Mouse (Mus musculus): ENCODE results near the gene Havcr2.
"Not testable (repeated sequence)": the region's sequence is repeated elsewhere in the genome, so short reads cannot be mapped to it uniquely, and the experiment has no call there.

The Havcr2 gene

GRCm38 (mm10) chr11:46454453-46455045 is at the start of gene Havcr2:
Gene Havcr2, plus strand, starts transcription at chr11:46454935.
- no peak for DNase-seq (ENCODE audit: low spot score)

GRCm38 (mm10) chr11:46404986-46405385 is 49.7 kb upstream of the Havcr2 start:
- DNase-seq (ENCODE audit: low spot score) = no peak

- no peak for DNase-seq (ENCODE audit: low spot score)
Observed at GRCm38 (mm10) chr11:46406721-46407120, 48.0 kb upstream of the Havcr2 start.

GRCm38 (mm10) chr11:46410018-46410563 is 44.6 kb upstream of the Havcr2 start:
- DNase-seq (ENCODE audit: low spot score) = no peak

DNA sequence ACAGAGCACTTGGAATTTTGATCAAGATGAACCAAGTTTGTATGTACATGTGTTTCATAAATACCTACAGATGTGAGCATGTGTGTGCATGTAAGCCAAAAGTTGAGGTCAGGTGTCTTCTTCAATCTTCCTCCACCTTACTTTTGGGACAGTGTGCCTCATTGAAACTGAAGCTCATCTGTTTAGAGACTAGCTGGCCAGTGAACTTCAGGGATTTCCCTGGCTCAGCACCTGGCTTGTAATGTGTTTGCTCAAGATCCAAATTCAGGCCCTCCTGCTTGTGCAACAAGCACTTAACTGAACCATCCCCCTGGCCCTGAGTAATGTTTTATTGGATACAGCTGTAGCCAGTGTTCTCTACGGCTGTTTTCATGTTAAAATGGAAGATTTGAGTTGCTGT is 36.3 kb upstream of the Havcr2 start:
- DNase-seq (ENCODE audit: low spot score) = no peak

GRCm38 (mm10) chr11:46418860-46419259 is 35.9 kb upstream of the Havcr2 start:
- no peak for DNase-seq (ENCODE audit: low spot score)

DNA sequence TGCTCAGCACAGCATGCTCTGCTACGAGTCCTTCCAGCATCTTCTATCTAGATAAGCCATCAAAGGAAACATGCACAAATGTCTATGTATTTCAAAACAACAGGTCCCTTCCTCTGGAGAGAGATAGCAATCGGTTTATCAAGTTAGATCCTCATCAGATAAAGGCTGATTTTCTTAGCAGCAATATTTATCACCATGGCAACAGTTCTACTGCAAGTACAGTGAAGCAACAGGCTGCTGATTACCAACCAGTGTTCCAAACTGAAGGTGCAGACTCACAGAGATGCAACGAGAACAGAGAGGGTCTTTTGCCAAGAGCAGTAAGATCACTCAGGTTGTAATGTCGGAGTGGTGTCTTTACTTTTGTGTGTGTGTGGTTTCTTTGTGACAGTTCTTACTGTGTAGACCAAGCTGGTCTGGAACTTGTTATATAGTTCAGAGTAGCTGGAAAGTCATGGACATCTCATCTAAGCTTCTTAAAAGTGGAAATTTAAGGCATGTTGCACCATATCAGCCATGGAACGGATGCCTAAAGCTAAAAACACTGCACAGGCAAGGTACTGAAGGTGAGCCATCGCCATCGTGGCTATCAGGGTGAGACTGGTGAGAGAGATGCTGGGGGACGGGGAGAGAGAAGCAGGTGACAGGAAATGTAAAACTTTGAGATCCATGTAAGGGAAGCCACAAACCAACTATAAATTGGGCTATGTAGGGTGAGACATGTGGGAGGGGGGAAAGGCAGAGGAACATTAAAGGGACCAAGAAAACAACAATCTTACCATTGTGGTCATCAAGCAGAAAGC is 33.4 kb upstream of the Havcr2 start:
- no peak for DNase-seq (ENCODE audit: low spot score)

DNA sequence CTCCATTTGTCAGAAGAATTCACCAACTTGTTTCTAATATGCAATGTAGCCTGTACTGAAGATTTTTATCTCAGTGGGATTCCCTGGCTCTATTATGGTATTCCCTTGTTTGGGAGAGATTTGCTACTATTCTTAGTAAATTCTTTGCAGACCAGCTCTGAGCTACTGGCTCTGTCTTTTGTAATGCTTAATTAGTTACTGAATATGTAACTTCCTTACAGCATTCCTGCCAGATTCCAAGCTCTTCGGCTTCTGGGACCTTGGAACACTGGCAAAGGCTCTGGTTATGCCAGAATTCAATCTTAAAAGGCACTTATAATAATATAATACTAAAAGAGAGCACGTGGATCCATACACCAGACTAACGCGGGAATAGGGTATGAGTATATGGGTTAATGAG is 26.6 kb upstream of the Havcr2 start:
- not testable (repeated sequence) for DNase-seq (ENCODE audit: low spot score)

DNA sequence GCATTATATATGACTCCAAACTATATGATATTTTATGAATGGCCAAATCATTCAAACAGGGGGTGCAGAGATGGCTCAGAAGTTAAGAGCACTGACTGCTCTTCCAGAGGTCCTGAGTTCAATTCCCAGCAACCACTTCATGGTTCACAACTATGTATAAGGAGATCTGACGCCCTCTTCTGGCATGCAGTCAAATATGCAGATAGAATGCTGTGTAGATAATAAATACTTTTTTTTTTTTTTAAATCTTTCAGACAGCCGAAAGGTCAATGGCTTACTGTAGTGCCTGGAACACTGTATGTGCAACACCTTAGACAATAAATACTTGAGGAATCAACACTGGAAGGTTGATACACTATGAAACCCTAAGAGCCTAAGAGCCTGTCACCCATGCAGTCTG is 24.6 kb upstream of the Havcr2 start:
- DNase-seq (ENCODE audit: low spot score) = no peak

GRCm38 (mm10) chr11:46431129-46431528 is 23.6 kb upstream of the Havcr2 start:
- DNase-seq (ENCODE audit: low spot score) = peak; percentile 67

DNA sequence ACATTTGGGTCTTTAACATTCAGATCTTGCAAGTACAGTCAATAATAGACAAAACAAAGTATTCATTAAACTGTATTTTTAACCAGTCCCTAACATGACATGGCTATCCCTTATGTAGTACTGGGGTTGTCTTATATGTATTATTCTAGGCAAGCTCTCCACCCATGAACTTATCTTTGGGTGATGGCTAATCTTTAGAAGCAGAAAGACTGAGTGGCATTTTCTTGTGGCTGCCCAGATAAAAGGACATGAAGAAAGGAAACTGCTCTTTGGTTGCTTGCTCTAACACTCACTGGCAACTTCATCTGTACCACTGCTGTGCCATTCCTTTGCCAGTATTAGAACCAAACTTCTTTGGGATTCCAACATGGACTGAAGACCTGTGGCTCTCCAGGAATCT is 19.4 kb upstream of the Havcr2 start:
- DNase-seq (ENCODE audit: low spot score) = no peak

- DNase-seq (ENCODE audit: low spot score) = peak; percentile 84
Observed at GRCm38 (mm10) chr11:46436760-46437458, 17.8 kb upstream of the Havcr2 start, which contains the start of gene Med7. Gene Med7, plus strand, starts transcription at chr11:46436925.

GRCm38 (mm10) chr11:46437459-46438000 is 17.2 kb upstream of the Havcr2 start:
- DNase-seq (ENCODE audit: low spot score) = peak; percentile 66

GRCm38 (mm10) chr11:46439005-46439543 is 15.7 kb upstream of the Havcr2 start:
- no peak for DNase-seq (ENCODE audit: low spot score)

- no peak for DNase-seq (ENCODE audit: low spot score)
Observed at GRCm38 (mm10) chr11:46441774-46442173, 13.0 kb upstream of the Havcr2 start.

DNA sequence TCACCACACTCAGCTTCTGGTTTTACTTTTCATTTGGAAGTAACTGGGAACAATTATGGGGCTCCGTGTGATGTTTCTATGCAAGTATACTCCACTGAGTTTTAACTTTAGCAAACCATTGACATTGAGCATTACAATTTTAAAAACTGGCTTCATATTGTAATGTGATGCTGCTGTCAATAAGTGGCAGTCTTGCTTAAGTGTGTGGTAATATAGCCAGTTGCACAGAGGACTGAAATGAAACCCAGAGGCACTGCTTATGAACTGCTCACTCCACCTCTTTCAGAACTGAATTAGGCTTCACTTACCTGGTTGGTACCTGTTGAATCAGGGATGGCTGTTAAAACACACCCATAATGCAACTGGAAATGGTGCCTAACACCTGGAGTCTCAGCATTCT is 11.6 kb upstream of the Havcr2 start:
- DNase-seq (ENCODE audit: low spot score) = no peak

- DNase-seq (ENCODE audit: low spot score) = no peak
Observed at GRCm38 (mm10) chr11:46443979-46444378, 10.8 kb upstream of the Havcr2 start.

DNA sequence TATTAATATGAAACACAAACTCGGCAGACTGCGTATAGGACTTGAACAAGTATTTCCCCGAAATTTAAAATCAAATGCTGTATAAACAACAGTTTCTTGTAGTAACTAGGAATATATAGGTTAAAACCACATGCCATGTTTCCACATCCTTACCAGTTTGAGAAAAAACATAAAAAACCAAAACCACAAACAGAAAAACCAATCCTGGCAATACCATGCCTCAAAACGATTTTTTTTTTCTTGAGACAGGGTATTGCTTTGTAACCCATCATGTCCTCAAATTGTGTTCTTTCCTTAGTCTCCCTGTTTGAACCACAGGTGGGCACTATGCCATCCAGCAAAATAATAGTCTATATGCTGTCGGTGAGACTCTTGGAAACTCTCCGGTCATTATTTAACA is 8.6 kb upstream of the Havcr2 start:
- no peak for DNase-seq (ENCODE audit: low spot score)

- no peak for DNase-seq (ENCODE audit: low spot score)
Observed at GRCm38 (mm10) chr11:46447644-46448484, 6.9 kb upstream of the Havcr2 start.

DNA sequence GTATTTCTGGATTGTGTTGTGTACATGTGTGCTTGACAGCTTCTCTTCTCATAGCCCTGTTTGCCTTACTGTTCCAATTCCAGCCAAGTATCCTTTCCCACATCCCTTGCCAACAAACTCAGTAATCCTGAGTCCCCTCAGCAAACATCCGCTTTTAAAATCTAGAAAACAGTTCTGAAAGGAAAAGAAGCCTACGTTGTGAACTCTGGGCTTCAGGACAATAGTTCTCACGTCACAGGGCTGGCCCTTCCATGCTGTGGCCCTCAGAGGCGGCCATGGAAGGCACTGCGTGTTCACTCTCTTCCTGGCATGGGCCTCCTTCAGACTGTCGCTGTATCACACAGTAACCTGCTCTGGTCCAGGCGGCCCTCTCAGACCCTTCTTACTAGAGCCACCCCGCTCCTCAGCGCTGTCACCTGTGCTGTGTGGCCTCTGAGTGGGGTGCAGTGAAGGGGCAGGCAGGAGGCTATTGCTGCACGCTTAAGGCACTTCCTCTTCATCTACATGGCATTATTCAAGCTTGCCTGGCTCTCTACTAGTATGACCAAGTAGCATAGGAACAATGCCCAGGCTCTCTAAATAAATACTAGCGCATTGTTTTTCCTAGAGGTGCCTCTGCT is 5.2 kb upstream of the Havcr2 start:
- no peak for DNase-seq (ENCODE audit: low spot score)

GRCm38 (mm10) chr11:46459960-46460359 is 5.2 kb downstream of the Havcr2 start:
- no peak for DNase-seq (ENCODE audit: low spot score)

Measured in spleen, adult 12 weeks (tissue).